Mouse (Mus musculus) CD4-positive, CD25-positive, alpha-beta regulatory T cell (primary cell): ENCODE data around the gene Fbxw15. TPM values are rescaled to one million over a fixed set of nuclear protein-coding genes. Genes with fewer than 3 reads are reported as not detected.

ENCODE experiments used
- polyA plus RNA-seq: library from polyadenylated mRNA; unstranded; fragments of 100-300 nt; shearing (Covaris generic); gene quantifications from one replicate; pipeline ENCODE4 v1.2.1, GENCODE M21; 2017

Gene Fbxw15
- not detected for polyA plus RNA-seq

DNA sequence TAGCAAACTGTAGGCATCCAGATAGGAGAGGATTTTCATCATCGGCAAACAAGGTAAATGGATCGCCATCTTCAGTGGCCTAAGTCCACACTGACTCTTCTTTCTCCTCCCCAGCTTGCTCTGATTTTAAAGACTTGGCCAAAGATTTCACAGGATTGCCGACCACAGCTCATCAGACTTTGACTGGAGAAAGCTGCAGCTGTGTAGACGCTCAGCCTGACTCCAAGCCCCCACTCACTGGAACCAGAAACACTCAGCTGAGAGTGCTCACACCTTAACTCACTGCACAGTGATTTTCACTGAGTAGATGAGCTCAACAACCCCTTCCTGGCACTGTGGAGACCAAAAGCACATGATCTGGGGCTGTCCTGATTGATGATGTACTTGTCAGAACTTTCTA lies at the start of gene Fbxw15:
Gene Fbxw15, minus strand, starts transcription at position 101 of the 400 bp plus-strand sequence.

Other genes with a start within 250 kb of the Fbxw15 start
- not detected for gene Fbxw28, start 228.6 kb downstream of the Fbxw15 start, polyA plus RNA-seq
- not detected for gene Fbxw22, start 164.0 kb downstream of the Fbxw15 start, polyA plus RNA-seq
- not detected for gene Fbxw16, start 119.1 kb downstream of the Fbxw15 start, polyA plus RNA-seq
- not detected for gene Fbxw19, start 72.4 kb downstream of the Fbxw15 start, polyA plus RNA-seq
- not detected for gene Fbxw24, start 57.8 kb upstream of the Fbxw15 start, polyA plus RNA-seq
- gene Fbxw25, start 96.4 kb upstream of the Fbxw15 start, polyA plus RNA-seq, result not detected
- gene Fbxw18, start 134.4 kb upstream of the Fbxw15 start, polyA plus RNA-seq, result not detected
- gene Fbxw26, start 177.8 kb upstream of the Fbxw15 start, polyA plus RNA-seq, result not detected
- gene Fbxw27, start 222.4 kb upstream of the Fbxw15 start, polyA plus RNA-seq, result not detected
- not detected for gene Spink8, start 244.0 kb upstream of the Fbxw15 start, polyA plus RNA-seq